Mouse (Mus musculus) MEL (cell line): ENCODE results near the gene Gulp1. TPM values are rescaled to one million over a fixed set of nuclear protein-coding genes. Genes with fewer than 3 reads are reported as not detected.

ENCODE experiments used
- DNase-seq: peaks from one replicate; pipeline ENCODE4 v3.0.0; 2011; ENCODE audit warnings: low read depth, low spot score
- H3K27ac ChIP-seq: 2 replicates; pipeline ENCODE4 v1.5.1; 2012; ENCODE audit warnings: low read depth, mild to moderate bottlenecking, control low read depth, low read length, moderate library complexity; ENCODE audit not compliant: control insufficient read depth
- H3K27me3 ChIP-seq, 2 experiments: fragments of 150-350 bp in 1 of 2; sonication (generic) in 1 of 2; 2 replicates each; pipeline ENCODE4 v1.6.1; 2012; ENCODE audit warnings: low read length in 2 of 2, mild to moderate bottlenecking in 2 of 2, improper control_type of control experiment in 1 of 2, moderate library complexity in 1 of 2; ENCODE audit not compliant: insufficient read depth in 2 of 2, control insufficient read depth in 1 of 2
- H3K36me3 ChIP-seq, 2 experiments: 2 replicates each; pipeline ENCODE4 v1.6.1; 2012 to 2014; ENCODE audit warnings: low read length in 2 of 2, improper control_type of control experiment in 1 of 2, inconsistent platforms in 1 of 2, mild to moderate bottlenecking in 1 of 2; ENCODE audit not compliant: insufficient read depth in 2 of 2, control insufficient read depth in 1 of 2
- H3K4me1 ChIP-seq, 2 experiments: fragments of 150-350 bp in 1 of 2; sonication (generic) in 1 of 2; 2 replicates each; pipeline ENCODE4 v1.6.1; 2012; ENCODE audit warnings: low read length in 2 of 2, improper control_type of control experiment in 1 of 2, mild to moderate bottlenecking in 1 of 2; ENCODE audit not compliant: insufficient read depth in 2 of 2, control insufficient read depth in 1 of 2
- H3K4me3 ChIP-seq, 2 experiments: fragments of 150-350 bp in 1 of 2; sonication (generic) in 1 of 2; 2 replicates each; pipeline ENCODE4 v1.5.1; 2012; ENCODE audit warnings: low read depth in 2 of 2, low read length in 2 of 2, mild to moderate bottlenecking in 2 of 2, moderate library complexity in 2 of 2, control low read depth in 1 of 2, improper control_type of control experiment in 1 of 2; ENCODE audit not compliant: control insufficient read depth in 1 of 2, insufficient read depth in 1 of 2
- H3K79me2 ChIP-seq: 2 replicates; pipeline ENCODE4 v1.6.1; 2012; ENCODE audit warnings: mild to moderate bottlenecking, low read length, moderate library complexity; ENCODE audit not compliant: control insufficient read depth, poor library complexity, insufficient read depth
- H3K9ac ChIP-seq: 2 replicates; pipeline ENCODE4 v1.6.1; 2012; ENCODE audit warnings: low read depth, mild to moderate bottlenecking, control low read depth, low read length, moderate library complexity; ENCODE audit not compliant: control insufficient read depth, poor library complexity, severe bottlenecking
- H3K9me3 ChIP-seq: fragments of 150-350 bp; sonication (generic); replicated peaks from 2 replicates; pipeline ENCODE4 v1.6.1; 2012; ENCODE audit warnings: mild to moderate bottlenecking, low read length, improper control_type of control experiment, moderate library complexity; ENCODE audit not compliant: insufficient read depth
- CHD2 ChIP-seq: IDR thresholded peaks from 2 replicates; pipeline ENCODE4 v1.6.1; 2011; ENCODE audit warnings: low read length, improper control_type of control experiment
- CTCF ChIP-seq, 3 experiments: IDR thresholded peaks in 2 of 3; conservative IDR thresholded peaks in 1 of 3; 2 replicates each; pipeline ENCODE4 v1.5.1; 2011 to 2012; ENCODE audit warnings: low read length in 3 of 3, low read depth in 2 of 3, mild to moderate bottlenecking in 2 of 3, improper control_type of control experiment in 1 of 3, inconsistent platforms in 1 of 3, mixed read lengths in 1 of 3, moderate library complexity in 1 of 3; ENCODE audit not compliant: control insufficient read depth in 1 of 3, insufficient read depth in 1 of 3, poor library complexity in 1 of 3, severe bottlenecking in 1 of 3
- E2F4 ChIP-seq: IDR thresholded peaks from 2 replicates; pipeline ENCODE4 v1.6.1; 2011; ENCODE audit warnings: low read depth, low read length, improper control_type of control experiment, borderline replicate concordance
- ELF1 ChIP-seq: IDR thresholded peaks from 2 replicates; pipeline ENCODE4 v1.6.1; 2014; ENCODE audit warnings: low read depth, mild to moderate bottlenecking, inconsistent platforms, low read length, improper control_type of control experiment, moderate library complexity
- ETS1 ChIP-seq: IDR thresholded peaks from 2 replicates; pipeline ENCODE4 v1.6.1; 2012; ENCODE audit warnings: low read depth, mild to moderate bottlenecking, inconsistent platforms, low read length, improper control_type of control experiment, moderate library complexity
- HCFC1 ChIP-seq: IDR thresholded peaks from 2 replicates; pipeline ENCODE4 v1.6.1; 2012; ENCODE audit warnings: low read depth, mild to moderate bottlenecking, inconsistent platforms, low read length, improper control_type of control experiment, moderate library complexity
- JUND ChIP-seq: IDR thresholded peaks from 2 replicates; pipeline ENCODE4 v1.6.1; 2011; ENCODE audit warnings: low read depth, mild to moderate bottlenecking, improper control_type of control experiment, low read length
- MAFK ChIP-seq: IDR thresholded peaks from 2 replicates; pipeline ENCODE4 v1.6.1; 2011; ENCODE audit warnings: low read depth, mild to moderate bottlenecking, low read length, improper control_type of control experiment, borderline replicate concordance
- MAX ChIP-seq: IDR thresholded peaks from 2 replicates; pipeline ENCODE4 v1.6.1; 2011; ENCODE audit warnings: low read length, improper control_type of control experiment
- MEF2A ChIP-seq: IDR thresholded peaks from 2 replicates; pipeline ENCODE4 v1.6.1; 2014; ENCODE audit warnings: low read depth, mild to moderate bottlenecking, inconsistent platforms, low read length, improper control_type of control experiment; ENCODE audit not compliant: poor library complexity, insufficient replicate concordance, severe bottlenecking; ENCODE audit errors: extremely low read depth
- MXI1 ChIP-seq: IDR thresholded peaks from 2 replicates; pipeline ENCODE4 v1.6.1; 2011; ENCODE audit warnings: mild to moderate bottlenecking, low read depth, low read length, improper control_type of control experiment
- POLR2A ChIP-seq, 2 experiments: IDR thresholded peaks; 2 replicates each; pipeline ENCODE4 v1.6.1; 2011 to 2012; ENCODE audit warnings: low read length in 2 of 2, mild to moderate bottlenecking in 2 of 2, control low read depth in 1 of 2, improper control_type of control experiment in 1 of 2, low read depth in 1 of 2, moderate library complexity in 1 of 2; ENCODE audit not compliant: control insufficient read depth in 1 of 2, insufficient read depth in 1 of 2, poor library complexity in 1 of 2
- POLR2AphosphoS5 ChIP-seq: IDR thresholded peaks from 2 replicates; pipeline ENCODE4 v1.6.1; 2012; ENCODE audit warnings: low read depth, borderline replicate concordance, mild to moderate bottlenecking, inconsistent platforms, low read length, moderate library complexity, mixed read lengths
- RAD21 ChIP-seq: IDR thresholded peaks from 2 replicates; pipeline ENCODE4 v1.6.1; 2011; ENCODE audit warnings: mild to moderate bottlenecking, low read depth, low read length, improper control_type of control experiment
- RCOR1 ChIP-seq: IDR thresholded peaks from 2 replicates; pipeline ENCODE4 v1.6.1; 2012; ENCODE audit warnings: low read depth, mild to moderate bottlenecking, inconsistent platforms, low read length, improper control_type of control experiment
- SIN3A ChIP-seq: IDR thresholded peaks from 2 replicates; pipeline ENCODE4 v1.6.1; 2012; ENCODE audit warnings: low read length, improper control_type of control experiment, inconsistent platforms
- SMC3 ChIP-seq: IDR thresholded peaks from 2 replicates; pipeline ENCODE4 v1.6.1; 2011; ENCODE audit warnings: low read depth, low read length, improper control_type of control experiment
- TCF12 ChIP-seq: IDR thresholded peaks from 2 replicates; pipeline ENCODE4 v1.6.1; 2014; ENCODE audit warnings: low read depth, mild to moderate bottlenecking, inconsistent platforms, low read length, improper control_type of control experiment, moderate library complexity
- USF2 ChIP-seq, 2 experiments: IDR thresholded peaks; 2 replicates each; pipeline ENCODE4 v1.6.1; 2011 to 2012; ENCODE audit warnings: improper control_type of control experiment in 2 of 2, low read length in 2 of 2, borderline replicate concordance in 1 of 2, inconsistent platforms in 1 of 2, low read depth in 1 of 2, mild to moderate bottlenecking in 1 of 2; ENCODE audit not compliant: insufficient read depth in 1 of 2
- ZC3H11A ChIP-seq: IDR thresholded peaks from 2 replicates; pipeline ENCODE4 v1.6.1; 2012; ENCODE audit warnings: low read depth, mild to moderate bottlenecking, inconsistent platforms, low read length, improper control_type of control experiment
- ZKSCAN1 ChIP-seq: IDR thresholded peaks from 2 replicates; pipeline ENCODE4 v1.6.1; 2012; ENCODE audit warnings: low read depth, mild to moderate bottlenecking, inconsistent platforms, low read length, improper control_type of control experiment, moderate library complexity
- ZMIZ1 ChIP-seq: IDR thresholded peaks from 2 replicates; pipeline ENCODE4 v1.6.1; 2012; ENCODE audit warnings: low read depth, mild to moderate bottlenecking, inconsistent platforms, low read length, improper control_type of control experiment, moderate library complexity
- ZNF384 ChIP-seq: IDR thresholded peaks from 2 replicates; pipeline ENCODE4 v1.6.1; 2012; ENCODE audit warnings: low read depth, mild to moderate bottlenecking, inconsistent platforms, low read length, improper control_type of control experiment
- polyA plus RNA-seq, 2 experiments: library from polyadenylated mRNA; stranded (reverse) in 1 of 2; unstranded in 1 of 2; fragments of >175 nt in 1 of 2; fragments of >200 nt in 1 of 2; gene quantifications; 2 replicates each; pipeline versions ENCODE4 v1.2.1 to v1.2.4; 2012; ENCODE audit warnings: low replicate concordance in 2 of 2, low read depth in 1 of 2; ENCODE audit not compliant: insufficient read length in 2 of 2, insufficient read depth in 1 of 2, missing spikeins in 1 of 2
- total RNA-seq: library from RNA; depleted of rRNA; stranded (reverse); fragments of 300-350 nt; gene quantifications from 2 replicates; pipeline ENCODE4 v1.2.3, GENCODE M21; 2012

Gene Gulp1
- total and polyA plus RNA-seq, 3 experiments = not detected

DNA sequence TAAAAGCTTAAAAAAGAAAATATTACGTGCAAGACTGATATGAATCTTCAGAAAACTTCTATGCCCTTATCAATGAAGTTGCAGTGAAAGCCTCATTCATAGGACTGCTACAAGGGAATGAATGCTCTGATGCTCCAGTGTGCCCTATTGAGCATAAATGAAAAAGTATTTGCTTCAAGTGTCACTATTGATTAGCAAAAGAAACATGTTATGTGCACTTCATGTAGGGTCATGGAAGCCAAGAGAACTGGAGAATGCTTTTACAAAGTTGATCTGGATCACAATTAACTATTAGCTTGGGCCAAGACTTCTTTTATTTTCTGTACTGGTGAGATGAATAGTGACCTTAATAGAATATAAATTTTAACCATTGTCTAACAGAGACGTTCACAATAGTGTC, 47.0 kb downstream of the Gulp1 start:
- TF ChIP-seq E2F4 (no peak), ELF1 (no peak), ZMIZ1 (no peak), ZNF384 (no peak), USF2 (IDR thresholded peaks at IDR 0.05; ENCODE audit: borderline replicate concordance in 1 of 2, insufficient read depth in 1 of 2, low read depth in 1 of 2, low read length in 2 of 2) (no peak), POLR2A (IDR thresholded peaks at IDR 0.05; ENCODE audit: control insufficient read depth in 1 of 2, insufficient read depth in 1 of 2, low read depth in 1 of 2, low read length in 2 of 2, poor library complexity in 1 of 2) (no peak), POLR2AphosphoS5 (no peak), RCOR1 (no peak), MAX (no peak), RAD21 (no peak), CTCF (IDR thresholded peaks at IDR 0.05 in 2 of 3, conservative IDR thresholded peaks at IDR 0.05 in 1 of 3; ENCODE audit: control insufficient read depth in 1 of 3, insufficient read depth in 1 of 3, low read depth in 2 of 3, low read length in 3 of 3, poor library complexity in 1 of 3, severe bottlenecking in 1 of 3) (no peak), ZC3H11A (no peak), TCF12 (no peak), MAFK (no peak), JUND (no peak), HCFC1 (no peak), ETS1 (no peak)
- Histone ChIP-seq H3K9ac (no peak overlapping the region), H3K36me3 (no peaks in the 10 kb centered on the region), H3K27ac (no peak overlapping the region), H3K9me3 (no peaks in the 10 kb centered on the region), H3K4me3 (no peak overlapping the region), H3K27me3 (no peaks in the 10 kb centered on the region), H3K4me1 (no peaks in the 10 kb centered on the region), H3K79me2 (no peaks in the 10 kb centered on the region)
- DNase-seq = no peak

- no peak overlapping the region for H3K27ac ChIP-seq
- no peak overlapping the region for H3K9ac ChIP-seq
- H3K4me1 ChIP-seq = no peaks in the 10 kb centered on the region
- H3K9me3 ChIP-seq = no peaks in the 10 kb centered on the region
- no peak for TF ChIP-seq CHD2
- no peak for TF ChIP-seq SMC3
- no peak for TF ChIP-seq MXI1
- TF ChIP-seq ZKSCAN1 = no peak
- no peak for TF ChIP-seq SIN3A
- TF ChIP-seq E2F4 = no peak
- TF ChIP-seq MEF2A = no peak
- TF ChIP-seq, all 39 proteins: peak for 0
- H3K4me3 ChIP-seq = no peak overlapping the region
- no peaks in the 10 kb centered on the region for H3K27me3 ChIP-seq
- no peaks in the 10 kb centered on the region for H3K79me2 ChIP-seq
- DNase-seq = no peak
- no peaks in the 10 kb centered on the region for H3K36me3 ChIP-seq
These were observed 62.2 kb downstream of the Gulp1 start for GRCm38 (mm10) chr1:44613294-44614041.
